Comparison of ENCODE assay signal across 12 mouse cellular contexts in the genomic region with DNA sequence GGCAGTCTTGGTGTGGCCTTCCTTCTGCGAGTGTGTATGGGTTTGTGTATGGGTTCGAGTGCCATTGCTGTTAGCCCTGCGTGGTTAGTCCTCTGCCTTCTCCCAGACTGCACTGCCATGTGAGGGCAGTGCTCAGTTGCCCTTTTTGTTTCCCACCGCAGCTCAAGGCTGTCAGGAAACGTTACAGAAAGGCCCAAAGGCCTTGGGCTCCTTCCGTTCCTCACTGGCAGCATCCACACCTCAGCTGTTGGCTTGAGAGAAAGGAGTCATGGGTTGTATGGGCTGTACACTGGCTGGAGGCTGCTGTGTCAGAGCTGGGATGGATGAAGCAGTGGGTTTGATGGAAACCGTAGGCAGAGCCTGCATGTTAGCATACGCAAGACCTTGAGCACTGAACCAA. TPM values are rescaled to one million over a fixed set of nuclear protein-coding genes. Genes with fewer than 3 reads are reported as not detected.
DNase-seq lines count a peak whose midpoint lies in the region; ATAC-seq and TF ChIP-seq lines count a peak whose summit lies in the region.
"Had no signal": no experiment of that assay in that cellular context is flagged by ENCODE, and none has a peak within 500 bp of the region (broad histone marks: within the 10 kb centered on the region; RNA-seq: fewer than 3 reads in every experiment).

No protein-coding gene starts in this region.

- H3K27me3 ChIP-seq in kidney, embryonic 14.5 days (ENCODE audit: control insufficient read depth, insufficient read depth, low read length): no peaks in the 10 kb centered on the region
- H3K27me3 ChIP-seq in midbrain, embryonic 15.5 days (replicated peaks): no peaks in the 10 kb centered on the region
- no peaks in the 10 kb centered on the region for H3K27me3 ChIP-seq in midbrain, embryonic 13.5 days
- H3K27me3 ChIP-seq in stomach, embryonic 16.5 days (ENCODE audit: control insufficient read depth, insufficient read depth, low read length): no peaks in the 10 kb centered on the region

- WGBS in kidney, embryonic 14.5 days: 86% methylated on average over 8 of the region's 8 CpGs
- WGBS in midbrain, embryonic 15.5 days: 90% methylated on average over 8 of the region's 8 CpGs
- 91% methylated on average over 8 of the region's 8 CpGs for WGBS in midbrain, embryonic 13.5 days
- WGBS in stomach, embryonic 16.5 days: 84% methylated on average over 8 of the region's 8 CpGs

- H3K9me3 ChIP-seq in kidney, embryonic 14.5 days (ENCODE audit: control insufficient read depth, low read length): no peaks in the 10 kb centered on the region
- no peaks in the 10 kb centered on the region for H3K9me3 ChIP-seq in midbrain, embryonic 15.5 days
- no peaks in the 10 kb centered on the region for H3K9me3 ChIP-seq in midbrain, embryonic 13.5 days
- H3K9me3 ChIP-seq in stomach, embryonic 16.5 days (replicated peaks; ENCODE audit: control insufficient read depth, low read length): no peaks in the 10 kb centered on the region

- H3K27ac ChIP-seq in gastrocnemius, adult 2 months: peak overlapping the region; percentile 95
- 0 out of 2 replicates have a peak overlapping the region, but pooled peaks have one; percentile 87 for H3K27ac ChIP-seq in kidney, embryonic 14.5 days (ENCODE audit: low read depth, low read length)
- peak overlapping the region; percentile 55; the same call in 1 of the 2 replicates for H3K27ac ChIP-seq in midbrain, embryonic 15.5 days
- no peak overlapping the region for H3K27ac ChIP-seq in midbrain, embryonic 13.5 days
- H3K27ac ChIP-seq in stomach, embryonic 16.5 days (ENCODE audit: low read length): peak overlapping the region; percentile 96
- H3K27ac ChIP-seq: macrophage had no signal

- no peak overlapping the region for H3K9ac ChIP-seq in kidney, embryonic 14.5 days (ENCODE audit: low read depth, low read length)
- H3K9ac ChIP-seq in midbrain, embryonic 15.5 days: no peak overlapping the region
- H3K9ac ChIP-seq in midbrain, embryonic 13.5 days (replicated peaks): no peak overlapping the region
- peak overlapping the region; percentile 23; the same call in 1 of the 2 replicates for H3K9ac ChIP-seq in stomach, embryonic 16.5 days (ENCODE audit: low read length)

- H3K4me3 ChIP-seq in gastrocnemius, adult 2 months: peak overlapping the region; percentile 65
- no peak overlapping the region for H3K4me3 ChIP-seq in kidney, embryonic 14.5 days (ENCODE audit: low read length)
- H3K4me3 ChIP-seq in midbrain, embryonic 15.5 days: no peak overlapping the region
- H3K4me3 ChIP-seq in midbrain, embryonic 13.5 days (replicated peaks): no peak overlapping the region
- H3K4me3 ChIP-seq in stomach, embryonic 16.5 days (replicated peaks; ENCODE audit: low read length): no peak overlapping the region

- peaks cover 8% of the 10 kb centered on the region; the same call in 1 of the 2 replicates for H3K36me3 ChIP-seq in kidney, embryonic 14.5 days (ENCODE audit: control insufficient read depth, insufficient read depth, low read length)
- 0 out of 2 replicates have a peak, but pooled peaks cover 3% of the 10 kb centered on the region for H3K36me3 ChIP-seq in midbrain, embryonic 15.5 days (replicated peaks)
- peaks cover 18% of the 10 kb centered on the region for H3K36me3 ChIP-seq in midbrain, embryonic 13.5 days
- peaks cover 3% of the 10 kb centered on the region; the same call in 1 of the 2 replicates for H3K36me3 ChIP-seq in stomach, embryonic 16.5 days (ENCODE audit: control insufficient read depth, insufficient read depth, low read length)

- H3K4me2 ChIP-seq in kidney, embryonic 14.5 days (replicated peaks; ENCODE audit: low read depth, low read length): no peak overlapping the region
- H3K4me2 ChIP-seq in midbrain, embryonic 15.5 days: no peak overlapping the region
- no peak overlapping the region for H3K4me2 ChIP-seq in midbrain, embryonic 13.5 days (replicated peaks)
- no peak overlapping the region for H3K4me2 ChIP-seq in stomach, embryonic 16.5 days (ENCODE audit: low read depth, low read length)

- intact Hi-C loops in gastrocnemius, adult 2 months (cut with DNase I): loop anchor here (1.0 kb wide), 1 partner anchor 15 kb away; no protein-coding TSS in a partner anchor

- H3K4me1 ChIP-seq in kidney, embryonic 14.5 days (ENCODE audit: control insufficient read depth, insufficient read depth, low read length): peaks cover 47% of the 10 kb centered on the region
- H3K4me1 ChIP-seq in midbrain, embryonic 15.5 days: peaks cover 63% of the 10 kb centered on the region
- peaks cover 61% of the 10 kb centered on the region for H3K4me1 ChIP-seq in midbrain, embryonic 13.5 days (replicated peaks)
- H3K4me1 ChIP-seq in stomach, embryonic 16.5 days (ENCODE audit: control insufficient read depth, insufficient read depth, low read length): peaks cover 62% of the 10 kb centered on the region

- no peak for DNase-seq in gastrocnemius, adult 2 months
- DNase-seq in gastrocnemius, adult 18-20 months (ENCODE audit: low spot score): no peak
- DNase-seq in kidney, adult 18-20 months: no peak
- DNase-seq in adipocyte (ENCODE audit: low spot score): no peak
- DNase-seq: gastrocnemius, postnatal 10 days; kidney, postnatal 10 days; thymus, postnatal 36 days had no signal

- ATAC-seq in kidney, embryonic 14.5 days (ENCODE audit: low FRiP score, low TSS enrichment): no peak
- ATAC-seq in midbrain, embryonic 15.5 days (replicated peaks): no peak
- ATAC-seq in midbrain, embryonic 13.5 days: no peak
- no peak for ATAC-seq in stomach, embryonic 16.5 days (ENCODE audit: insufficient read depth, low FRiP score)

- no peak for TF ChIP-seq CTCF in gastrocnemius, adult 2 months (IDR thresholded peaks at IDR 0.05)

RNA-seq across cellular contexts. Expression of gene Cyp17a1, which starts 32.2 kb away (rescaled TPM):
- not detected for total RNA-seq in gastrocnemius, adult 2 months (2021)
- total RNA-seq in gastrocnemius, adult 18-20 months (2021): not detected
- polyA plus RNA-seq in kidney, embryonic 14.5 days (2014; fragmentation: Nextera tagmentation; extraction: Ambion mirVana): not detected in 2 replicates
- not detected in 2 replicates for polyA plus RNA-seq in midbrain, embryonic 15.5 days (2015; fragmentation: Nextera tagmentation; extraction: Ambion mirVana)
- not detected in 2 replicates for polyA plus RNA-seq in midbrain, embryonic 13.5 days (2015; fragmentation: Nextera tagmentation; extraction: Ambion mirVana)
- 0.09 TPM in 1 of 2 replicates, not detected in the other for polyA plus RNA-seq in stomach, embryonic 16.5 days (2015; fragmentation: Nextera tagmentation; extraction: Ambion mirVana)
- total RNA-seq: gastrocnemius, postnatal 10 days had no signal
- polyA plus RNA-seq: macrophage had no signal

RNA-seq across cellular contexts. Expression of gene Wbp1l, which starts 41.9 kb away (rescaled TPM):
- 100 to 1,000 TPM in 1 of 2 experiments, 10 to 100 TPM in 1; 65.4 to 101 TPM for total RNA-seq in gastrocnemius, adult 2 months (2021)
- 100 to 1,000 TPM in 1 of 2 experiments, 10 to 100 TPM in 1; 66.2 to 116 TPM for total RNA-seq in gastrocnemius, adult 18-20 months (2021)
- polyA plus RNA-seq in kidney, embryonic 14.5 days (2014; fragmentation: Nextera tagmentation; extraction: Ambion mirVana): 26.2 and 46.1 TPM in 2 replicates
- 41.1 and 42.6 TPM in 2 replicates for polyA plus RNA-seq in midbrain, embryonic 15.5 days (2015; fragmentation: Nextera tagmentation; extraction: Ambion mirVana)
- 38.9 and 41.9 TPM in 2 replicates for polyA plus RNA-seq in midbrain, embryonic 13.5 days (2015; fragmentation: Nextera tagmentation; extraction: Ambion mirVana)
- polyA plus RNA-seq in stomach, embryonic 16.5 days (2015; fragmentation: Nextera tagmentation; extraction: Ambion mirVana): 37.1 and 38.0 TPM in 2 replicates

RNA-seq across cellular contexts. Expression of gene Borcs7, which starts 48.9 kb away (rescaled TPM):
- total RNA-seq in gastrocnemius, adult 2 months (2021): 10 to 100 TPM; 12.1 to 12.2 TPM
- total RNA-seq in gastrocnemius, adult 18-20 months (2021): 10 to 100 TPM; 12.3 to 12.6 TPM
- 19.9 and 20.1 TPM in 2 replicates for polyA plus RNA-seq in kidney, embryonic 14.5 days (2014; fragmentation: Nextera tagmentation; extraction: Ambion mirVana)
- polyA plus RNA-seq in midbrain, embryonic 15.5 days (2015; fragmentation: Nextera tagmentation; extraction: Ambion mirVana): 22.4 and 24.1 TPM in 2 replicates
- polyA plus RNA-seq in midbrain, embryonic 13.5 days (2015; fragmentation: Nextera tagmentation; extraction: Ambion mirVana): 20.1 and 22.3 TPM in 2 replicates
- polyA plus RNA-seq in stomach, embryonic 16.5 days (2015; fragmentation: Nextera tagmentation; extraction: Ambion mirVana): 14.1 and 15.3 TPM in 2 replicates
